ENCODE assay signal across 28 mouse cellular contexts in genomic region chr9:99440941-99441340, GRCm38 (mm10). TPM values are rescaled to one million over a fixed set of nuclear protein-coding genes. Genes with fewer than 3 reads are reported as not detected.
DNase-seq lines count a peak whose midpoint lies in the region; ATAC-seq and TF ChIP-seq lines count a peak whose summit lies in the region.
"Had no signal": no experiment of that assay in that cellular context is flagged by ENCODE, and none has a peak within 500 bp of the region (broad histone marks: within the 10 kb centered on the region; RNA-seq: fewer than 3 reads in every experiment).

No protein-coding gene starts in this region.

- H3K36me3 ChIP-seq in forebrain, embryonic 14.5 days (ENCODE audit: control insufficient read depth, insufficient read depth, low read length): no peaks in the 10 kb centered on the region
- H3K36me3 ChIP-seq in forebrain, embryonic 11.5 days (ENCODE audit: control insufficient read depth, insufficient read depth, low read length): no peaks in the 10 kb centered on the region
- H3K36me3 ChIP-seq: hindbrain, embryonic 12.5 days; stomach, embryonic 15.5 days had no signal

- no peak overlapping the region for H3K4me2 ChIP-seq in forebrain, embryonic 14.5 days (ENCODE audit: low read length)
- H3K4me2 ChIP-seq in forebrain, embryonic 11.5 days (ENCODE audit: low read depth, low read length, severe bottlenecking): no peak overlapping the region
- H3K4me2 ChIP-seq: hindbrain, embryonic 12.5 days; stomach, embryonic 15.5 days had no signal

- peaks cover 2% of the 10 kb centered on the region; the same call in 1 of the 2 replicates for H3K27me3 ChIP-seq in forebrain, embryonic 14.5 days (replicated peaks; ENCODE audit: control insufficient read depth, insufficient read depth, low read length)
- H3K27me3 ChIP-seq in forebrain, embryonic 11.5 days (ENCODE audit: control insufficient read depth, insufficient read depth, low read length): peaks cover 8% of the 10 kb centered on the region

- 59% methylated on average over 5 of the region's 5 CpGs for WGBS in forebrain, embryonic 14.5 days
- WGBS in forebrain, embryonic 11.5 days: 81% methylated on average over 5 of the region's 5 CpGs

- H3K27ac ChIP-seq in forebrain, embryonic 14.5 days (ENCODE audit: low read depth, low read length): no peak overlapping the region
- no peak overlapping the region for H3K27ac ChIP-seq in forebrain, embryonic 11.5 days (ENCODE audit: low read depth, low read length)
- H3K27ac ChIP-seq in layer of hippocampus, adult 2 months: 0 out of 2 replicates have a peak overlapping the region, but pooled peaks have one; percentile 10
- H3K27ac ChIP-seq: hindbrain, embryonic 12.5 days; stomach, embryonic 15.5 days had no signal

- no peaks in the 10 kb centered on the region for H3K9me3 ChIP-seq in forebrain, embryonic 14.5 days (replicated peaks; ENCODE audit: control insufficient read depth, low read length)
- no peaks in the 10 kb centered on the region for H3K9me3 ChIP-seq in forebrain, embryonic 11.5 days (ENCODE audit: control insufficient read depth, low read length)
- H3K9me3 ChIP-seq: hindbrain, embryonic 12.5 days; stomach, embryonic 15.5 days had no signal

- no peak for ATAC-seq in forebrain, embryonic 14.5 days
- ATAC-seq in forebrain, embryonic 11.5 days (replicated peaks; ENCODE audit: low FRiP score): no peak
- ATAC-seq: intestine, postnatal 0 days had no signal

- intact Hi-C loops in left cerebral cortex, postnatal 25 days (cut with DNase I): loop anchor here (10.0 kb wide), 1 partner anchor 456 kb away; the partner anchor contains the start of gene Faim

- DNase-seq in forebrain, embryonic 14.5 days (ENCODE audit: low spot score): peak; percentile 58
- no peak for DNase-seq in forebrain, embryonic 11.5 days (ENCODE audit: low spot score)
- no peak for DNase-seq in layer of hippocampus, adult 2 months (ENCODE audit: low spot score in 2 of 2)
- no peak for DNase-seq in layer of hippocampus, postnatal 36 days
- DNase-seq in left cerebral cortex, postnatal 25 days (ENCODE audit: low spot score in 2 of 2): peak; percentile 71 to 94
- peak; percentile 77 for DNase-seq in right cerebral cortex, postnatal 25 days
- no peak for DNase-seq in retina, postnatal 1 day
- DNase-seq in embryo, embryonic 11 days: no peak
- DNase-seq: adrenal gland, postnatal 25 days; cerebellum, adult 11-12 months; gastrocnemius, postnatal 36 days; kidney, postnatal 36 days; lung, postnatal 4 days; thymus, adult 18-20 months; thymus, postnatal 36 days had no signal

- no peaks in the 10 kb centered on the region for H3K4me1 ChIP-seq in forebrain, embryonic 14.5 days (ENCODE audit: control insufficient read depth, insufficient read depth, low read length)
- H3K4me1 ChIP-seq in forebrain, embryonic 11.5 days (replicated peaks; ENCODE audit: control insufficient read depth, insufficient read depth, low read length): no peaks in the 10 kb centered on the region; the same call in 1 of the 2 replicates
- H3K4me1 ChIP-seq: stomach, embryonic 15.5 days had no signal

- H3K4me3 ChIP-seq in forebrain, embryonic 14.5 days (ENCODE audit: low read depth, low read length): no peak overlapping the region
- H3K4me3 ChIP-seq in forebrain, embryonic 11.5 days (ENCODE audit: low read depth, low read length): no peak overlapping the region
- no peak overlapping the region for H3K4me3 ChIP-seq in layer of hippocampus, adult 2 months
- H3K4me3 ChIP-seq: hindbrain, embryonic 12.5 days; stomach, embryonic 15.5 days had no signal

- TF ChIP-seq CTCF in layer of hippocampus, adult 2 months (conservative IDR thresholded peaks at IDR 0.05): no peak

- H3K9ac ChIP-seq in forebrain, embryonic 14.5 days (ENCODE audit: low read length): no peak overlapping the region
- H3K9ac ChIP-seq in forebrain, embryonic 11.5 days (ENCODE audit: low read length): no peak overlapping the region
- H3K9ac ChIP-seq: hindbrain, embryonic 12.5 days; stomach, embryonic 15.5 days had no signal

RNA-seq across cellular contexts. Expression of gene Mras, which starts 3.8 kb away (rescaled TPM):
- polyA plus RNA-seq in forebrain, embryonic 14.5 days (2014; fragmentation: Nextera tagmentation; extraction: Ambion mirVana): 51.8 and 56.8 TPM in 2 replicates
- polyA plus RNA-seq in forebrain, embryonic 11.5 days (2014; fragmentation: Nextera tagmentation; extraction: Ambion mirVana): 15.5 and 16.8 TPM in 2 replicates
- total RNA-seq in layer of hippocampus, adult 2 months (2021): 100 to 1,000 TPM; 138 to 141 TPM
- 100 to 1,000 TPM; 132 to 154 TPM for total RNA-seq in layer of hippocampus, postnatal 36 days (2021)
- 100 to 1,000 TPM; 171 TPM for total RNA-seq in left cerebral cortex, postnatal 25 days (2021)
- total RNA-seq: megakaryocyte-erythroid progenitor cell, adult 5-6 weeks had no signal

RNA-seq across cellular contexts. Expression of gene Nme9, which starts 10.3 kb away (rescaled TPM):
- 0.54 and 1.5 TPM in 2 replicates for polyA plus RNA-seq in forebrain, embryonic 14.5 days (2014; fragmentation: Nextera tagmentation; extraction: Ambion mirVana)
- polyA plus RNA-seq in forebrain, embryonic 11.5 days (2014; fragmentation: Nextera tagmentation; extraction: Ambion mirVana): not detected in 2 replicates
- total RNA-seq in layer of hippocampus, adult 2 months (2021): under 1 TPM; 0.61 to 0.77 TPM
- total RNA-seq in layer of hippocampus, postnatal 36 days (2021): under 1 TPM in 1 of 2 experiments, not detected in 1; 0.42 TPM
- total RNA-seq in left cerebral cortex, postnatal 25 days (2021): not detected
- total RNA-seq: adrenal gland, postnatal 25 days; gastrocnemius, adult 18-20 months; gastrocnemius, postnatal 36 days; heart, adult 8-10 months; heart, postnatal 25 days; liver, adult 2 months had no signal
- polyA plus RNA-seq: heart, embryonic 14.5 days; kidney, embryonic 14.5 days; limb, embryonic 11.5 days; liver, adult 2 months; liver, embryonic 16.5 days; neural tube, embryonic 14.5 days had no signal

Comparison
In these comparisons a context has a peak if more than half of its experiments do, and no peak if none do; other contexts are left out.
1. DNase-seq: peak in forebrain, embryonic 14.5 days (single experiment), left cerebral cortex, postnatal 25 days (2 of 2) and right cerebral cortex, postnatal 25 days (single experiment); none in forebrain, embryonic 11.5 days (single experiment), layer of hippocampus, adult 2 months (0 of 2), layer of hippocampus, postnatal 36 days (0 of 2), retina, postnatal 1 day (single experiment) and embryo, embryonic 11 days (single experiment).